Mouse (Mus musculus): ENCODE data around the gene Tmem178b. TPM values are rescaled to one million over a fixed set of nuclear protein-coding genes. Genes with fewer than 3 reads are reported as not detected.

The Tmem178b gene
- polyA plus RNA-seq, 1 experiment = 0.37 TPM

- H3K4me3 ChIP-seq (replicated peaks; ENCODE audit: extremely low read depth, low read depth, low read length) = no peak overlapping the region
- DNase-seq = no peak
- no peak for TF ChIP-seq POLR2A (IDR thresholded peaks at IDR 0.05; ENCODE audit: borderline replicate concordance, extremely low read depth, low read depth, low read length)
- TF ChIP-seq CTCF (IDR thresholded peaks at IDR 0.05; ENCODE audit: insufficient read depth, low read length) = no peak
- 87% methylated on average over 4 of the region's 4 CpGs for WGBS
- H3K4me1 ChIP-seq (ENCODE audit: control insufficient read depth, insufficient read depth, low read length) = no peaks in the 10 kb centered on the region
Measured at GRCm38 (mm10) chr6:39916514-39916913, 43.4 kb downstream of the Tmem178b start.

DNA sequence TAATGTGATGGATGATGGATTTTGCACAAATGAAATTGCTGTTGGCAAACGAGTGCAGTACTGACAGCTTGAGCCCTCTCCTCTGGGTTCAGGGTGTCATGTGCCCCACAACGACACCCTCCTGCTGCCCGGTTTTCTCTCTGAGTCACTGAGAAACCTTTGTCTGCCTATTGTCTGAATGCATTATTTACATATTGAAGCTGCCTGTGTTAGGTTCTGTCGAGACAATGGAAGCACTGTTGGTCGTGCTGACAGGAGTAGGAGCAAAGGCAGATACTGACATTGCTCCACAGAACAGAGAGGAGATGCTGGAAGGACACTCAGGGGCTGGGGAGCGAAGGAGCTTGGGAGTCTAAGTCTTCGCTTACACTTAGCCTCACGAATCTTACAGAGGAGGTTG, 44.2 kb downstream of the Tmem178b start:
- no peak for TF ChIP-seq CTCF (IDR thresholded peaks at IDR 0.05; ENCODE audit: insufficient read depth, low read length)
- Histone ChIP-seq H3K4me3 (replicated peaks; ENCODE audit: extremely low read depth, low read depth, low read length) (no peak overlapping the region), H3K4me1 (ENCODE audit: control insufficient read depth, insufficient read depth, low read length) (no peaks in the 10 kb centered on the region)
- 52% methylated on average over 8 of the region's 8 CpGs for WGBS
- DNase-seq = no peak

- Histone ChIP-seq H3K4me1 (ENCODE audit: control insufficient read depth, insufficient read depth, low read length) (no peaks in the 10 kb centered on the region), H3K4me3 (replicated peaks; ENCODE audit: extremely low read depth, low read depth, low read length) (no peak overlapping the region)
- TF ChIP-seq POLR2A (IDR thresholded peaks at IDR 0.05; ENCODE audit: borderline replicate concordance, extremely low read depth, low read depth, low read length) = no peak
- no peak for TF ChIP-seq CTCF (IDR thresholded peaks at IDR 0.05; ENCODE audit: insufficient read depth, low read length)
- WGBS = 92% methylated on average over 6 of the region's 6 CpGs
- DNase-seq = no peak
Measured at GRCm38 (mm10) chr6:39917729-39918128, 44.7 kb downstream of the Tmem178b start.

- no peak for TF ChIP-seq CTCF (IDR thresholded peaks at IDR 0.05; ENCODE audit: insufficient read depth, low read length)
- no peak for TF ChIP-seq POLR2A (IDR thresholded peaks at IDR 0.05; ENCODE audit: borderline replicate concordance, extremely low read depth, low read depth, low read length)
- Histone ChIP-seq H3K4me3 (replicated peaks; ENCODE audit: extremely low read depth, low read depth, low read length) (no peak overlapping the region), H3K4me1 (ENCODE audit: control insufficient read depth, insufficient read depth, low read length) (no peaks in the 10 kb centered on the region)
- WGBS = 69% methylated on average over 6 of the region's 6 CpGs
- DNase-seq = no peak
Measured at GRCm38 (mm10) chr6:39919011-39919709, 46.1 kb downstream of the Tmem178b start.

DNA sequence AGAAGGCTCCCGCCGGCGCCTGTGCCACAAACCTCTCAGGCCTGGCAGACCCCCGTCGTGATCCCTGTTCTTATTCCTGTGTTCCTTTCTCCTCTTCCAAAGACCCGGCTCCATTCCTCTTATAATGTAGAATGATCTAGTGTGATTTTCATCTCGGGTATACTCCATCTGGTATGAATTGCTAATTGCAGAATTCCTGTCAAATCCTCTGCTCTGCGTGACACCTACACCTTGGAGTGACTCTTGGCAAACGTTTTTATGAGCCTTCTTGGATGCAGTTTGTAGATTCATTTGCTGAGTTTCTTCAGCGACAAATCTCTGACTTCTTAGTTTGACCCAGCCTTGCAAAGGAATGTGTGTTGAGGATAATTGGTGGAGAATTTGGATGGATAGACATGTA, 53.4 kb downstream of the Tmem178b start:
- TF ChIP-seq CTCF (IDR thresholded peaks at IDR 0.05; ENCODE audit: insufficient read depth, low read length) (no peak), POLR2A (IDR thresholded peaks at IDR 0.05; ENCODE audit: borderline replicate concordance, extremely low read depth, low read depth, low read length) (no peak)
- no peaks in the 10 kb centered on the region for H3K4me1 ChIP-seq (ENCODE audit: control insufficient read depth, insufficient read depth, low read length)
- 86% methylated on average over 10 of the region's 10 CpGs for WGBS
- DNase-seq = no peak
- no peak overlapping the region for H3K4me3 ChIP-seq (replicated peaks; ENCODE audit: extremely low read depth, low read depth, low read length)

- TF ChIP-seq POLR2A (IDR thresholded peaks at IDR 0.05; ENCODE audit: borderline replicate concordance, extremely low read depth, low read depth, low read length) (no peak), CTCF (IDR thresholded peaks at IDR 0.05; ENCODE audit: insufficient read depth, low read length) (no peak)
- 67% methylated on average over 3 of the region's 3 CpGs for whole genome bisulfite sequencing
- Histone ChIP-seq H3K4me1 (ENCODE audit: control insufficient read depth, insufficient read depth, low read length) (no peaks in the 10 kb centered on the region), H3K4me3 (replicated peaks; ENCODE audit: extremely low read depth, low read depth, low read length) (no peak overlapping the region)
- no peak for DNase-seq
Measured at GRCm38 (mm10) chr6:39936590-39936989, 63.5 kb downstream of the Tmem178b start.

DNA sequence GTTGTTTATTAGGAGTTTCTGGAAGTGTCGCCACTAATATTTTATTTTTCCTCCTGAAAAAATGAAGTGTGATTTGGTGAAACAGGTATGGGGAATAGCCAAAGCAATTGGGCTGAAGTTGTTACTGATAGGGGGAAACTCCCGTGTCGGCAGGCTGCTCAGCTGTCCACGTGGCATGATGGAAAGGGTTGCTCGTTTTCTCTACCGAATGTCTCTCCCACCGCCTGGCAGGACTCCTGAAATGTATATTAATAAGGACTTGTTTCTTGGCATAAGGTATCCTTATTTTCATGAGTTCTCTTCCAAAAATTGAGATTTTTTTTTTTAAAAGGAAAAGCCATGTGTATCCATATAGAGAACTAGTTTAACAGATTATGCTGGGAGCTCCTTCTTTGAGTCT, 67.8 kb downstream of the Tmem178b start:
- no peak for TF ChIP-seq POLR2A (IDR thresholded peaks at IDR 0.05; ENCODE audit: borderline replicate concordance, extremely low read depth, low read depth, low read length)
- TF ChIP-seq CTCF (IDR thresholded peaks at IDR 0.05; ENCODE audit: insufficient read depth, low read length) = no peak
- Histone ChIP-seq H3K4me1 (ENCODE audit: control insufficient read depth, insufficient read depth, low read length) (no peaks in the 10 kb centered on the region), H3K4me3 (replicated peaks; ENCODE audit: extremely low read depth, low read depth, low read length) (no peak overlapping the region)
- WGBS = 75% methylated on average over 7 of the region's 7 CpGs
- no peak for DNase-seq

- Histone ChIP-seq H3K4me1 (ENCODE audit: control insufficient read depth, insufficient read depth, low read length) (no peaks in the 10 kb centered on the region), H3K4me3 (replicated peaks; ENCODE audit: extremely low read depth, low read depth, low read length) (no peak overlapping the region)
- no peak for DNase-seq
- WGBS = 74% methylated on average over 9 of the region's 9 CpGs
- TF ChIP-seq POLR2A (IDR thresholded peaks at IDR 0.05; ENCODE audit: borderline replicate concordance, extremely low read depth, low read depth, low read length) = no peak
- TF ChIP-seq CTCF (IDR thresholded peaks at IDR 0.05; ENCODE audit: insufficient read depth, low read length) = no peak
Measured at GRCm38 (mm10) chr6:39944854-39945253, 71.8 kb downstream of the Tmem178b start.

DNA sequence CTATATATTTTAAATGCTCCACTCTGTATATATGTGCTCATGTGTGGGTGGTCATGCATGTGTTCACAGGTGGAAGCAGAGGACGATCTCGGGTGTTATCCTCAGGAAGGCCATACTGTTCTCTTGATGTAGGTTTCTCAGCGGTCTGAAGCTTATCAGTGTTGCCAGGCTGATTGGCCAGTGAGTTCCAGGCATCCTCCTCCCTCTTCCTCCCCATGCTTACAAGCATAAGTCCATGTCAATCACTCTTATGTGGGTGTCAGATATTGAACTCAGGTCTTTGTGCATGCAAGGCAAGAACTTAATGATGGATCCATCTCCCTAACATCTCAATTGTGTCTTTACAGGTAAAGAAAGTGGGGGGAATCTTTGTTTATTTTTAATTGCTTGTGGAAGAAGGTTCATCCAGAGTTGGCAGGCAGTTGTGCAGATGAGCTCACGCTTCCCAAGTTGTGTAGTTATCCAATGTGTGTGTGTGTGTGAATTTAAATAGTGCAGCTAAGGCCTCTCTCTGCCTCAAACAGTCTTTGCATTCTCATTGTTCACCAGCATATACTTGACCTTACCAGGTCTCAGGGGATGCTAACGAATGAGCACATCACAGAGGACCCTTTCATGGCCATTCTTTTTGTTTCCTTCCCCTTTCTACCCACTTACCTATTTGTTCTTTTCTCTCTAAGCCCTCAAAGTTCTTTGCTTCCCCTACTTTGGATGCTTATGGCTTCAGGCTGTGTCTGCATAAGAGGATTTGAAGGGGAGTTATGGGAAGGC, 72.8 kb downstream of the Tmem178b start:
- 71% methylated on average over 5 of the region's 5 CpGs for WGBS
- TF ChIP-seq POLR2A (IDR thresholded peaks at IDR 0.05; ENCODE audit: borderline replicate concordance, extremely low read depth, low read depth, low read length) = no peak
- TF ChIP-seq CTCF (IDR thresholded peaks at IDR 0.05; ENCODE audit: insufficient read depth, low read length) = no peak
- H3K4me3 ChIP-seq (replicated peaks; ENCODE audit: extremely low read depth, low read depth, low read length) = no peak overlapping the region
- no peak for DNase-seq
- H3K4me1 ChIP-seq (ENCODE audit: control insufficient read depth, insufficient read depth, low read length) = no peaks in the 10 kb centered on the region

DNA sequence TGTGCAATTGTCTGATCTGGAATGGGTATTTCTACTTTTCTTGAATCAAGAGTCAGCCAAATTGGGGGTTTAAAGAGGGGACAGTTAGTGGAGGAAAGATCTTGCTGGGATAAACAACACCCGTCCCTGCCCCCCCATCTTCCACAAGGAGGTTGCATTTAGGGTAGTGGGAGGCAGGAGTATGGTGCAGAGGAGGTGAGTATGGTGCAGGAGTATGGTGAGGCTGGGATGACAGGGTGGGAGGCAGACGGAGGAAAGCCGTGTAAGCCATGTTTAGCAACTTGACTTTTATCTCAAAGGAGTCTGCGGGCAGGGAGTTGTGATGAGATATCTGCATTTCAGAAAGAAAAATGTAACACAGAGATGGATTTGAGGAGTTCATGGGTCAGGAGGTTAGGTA, 73.5 kb downstream of the Tmem178b start:
- Histone ChIP-seq H3K4me3 (replicated peaks; ENCODE audit: extremely low read depth, low read depth, low read length) (no peak overlapping the region), H3K4me1 (ENCODE audit: control insufficient read depth, insufficient read depth, low read length) (no peaks in the 10 kb centered on the region)
- 70% methylated on average over 4 of the region's 4 CpGs for WGBS
- TF ChIP-seq POLR2A (IDR thresholded peaks at IDR 0.05; ENCODE audit: borderline replicate concordance, extremely low read depth, low read depth, low read length) = no peak
- no peak for TF ChIP-seq CTCF (IDR thresholded peaks at IDR 0.05; ENCODE audit: insufficient read depth, low read length)
- DNase-seq = no peak
